Mouse (Mus musculus) heart, postnatal 0 days (tissue): ENCODE results near the gene Slc43a2.

ENCODE experiments used
- CTCF ChIP-seq: IDR thresholded peaks from 2 replicates; pipeline ENCODE4 v1.5.1; 2016; ENCODE audit warnings: antibody characterized with exemption, control low read depth, low read depth
- EP300 ChIP-seq: IDR thresholded peaks from 2 replicates; pipeline ENCODE4 v1.6.1; 2016; ENCODE audit warnings: antibody characterized with exemption, low read depth

- TF ChIP-seq CTCF (no peak), EP300 (no peak)
Measured at GRCm38 (mm10) chr11:75620136-75620780, 88.8 kb downstream of the Slc43a2 start.
